Mouse (Mus musculus): ENCODE results near the gene Srpx2. TPM values are rescaled to one million over a fixed set of nuclear protein-coding genes. Genes with fewer than 3 reads are reported as not detected.

The Srpx2 gene
- polyA plus RNA-seq (2012; rRNA removed): 1.4 and 2.1 TPM in 2 replicates

DNA sequence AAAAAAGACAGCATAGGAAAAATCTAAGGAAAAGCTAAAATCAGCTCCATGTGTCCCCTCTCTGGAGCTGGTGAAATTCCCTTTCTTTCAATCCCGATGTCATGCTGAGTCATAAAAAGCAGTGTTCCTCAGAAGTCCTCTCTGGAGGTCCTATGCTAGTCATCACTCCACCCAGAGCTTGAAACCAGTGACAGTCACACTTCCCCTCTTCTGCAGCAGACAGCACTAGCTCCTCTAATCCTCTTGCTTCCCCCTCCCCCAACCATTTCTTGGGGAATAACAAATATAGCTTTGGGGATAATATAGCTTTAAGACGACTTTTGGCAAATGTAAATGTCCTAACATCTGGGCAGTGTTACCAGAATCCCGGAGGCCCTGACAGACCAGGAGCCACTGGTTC, at the start of gene Srpx2:
TSS of gene Srpx2 (plus strand) at position 166 of the 400 bp plus-strand sequence.
- H3K4me1 ChIP-seq (ENCODE audit: control insufficient read depth, insufficient read depth, low read length): no peaks in the 10 kb centered on the region
- H3K4me3 ChIP-seq (replicated peaks; ENCODE audit: insufficient read depth, low read depth, low read length): no peak within 1 kb of the TSS
- 34% methylated on average over 3 of the region's 3 CpGs for WGBS
- no peak for DNase-seq
- H3K27me3 ChIP-seq (ENCODE audit: control insufficient read depth, insufficient read depth, low read length): no peaks in the 10 kb centered on the region
- no peak within 1 kb of the TSS for H3K27ac ChIP-seq (ENCODE audit: insufficient read depth, low read length)
- TF ChIP-seq CTCF (IDR thresholded peaks at IDR 0.05; ENCODE audit: borderline replicate concordance, insufficient read depth, low read depth, low read length): no peak
- TF ChIP-seq POLR2A (IDR thresholded peaks at IDR 0.05; ENCODE audit: borderline replicate concordance, insufficient read depth, low read length): no peak

DNA sequence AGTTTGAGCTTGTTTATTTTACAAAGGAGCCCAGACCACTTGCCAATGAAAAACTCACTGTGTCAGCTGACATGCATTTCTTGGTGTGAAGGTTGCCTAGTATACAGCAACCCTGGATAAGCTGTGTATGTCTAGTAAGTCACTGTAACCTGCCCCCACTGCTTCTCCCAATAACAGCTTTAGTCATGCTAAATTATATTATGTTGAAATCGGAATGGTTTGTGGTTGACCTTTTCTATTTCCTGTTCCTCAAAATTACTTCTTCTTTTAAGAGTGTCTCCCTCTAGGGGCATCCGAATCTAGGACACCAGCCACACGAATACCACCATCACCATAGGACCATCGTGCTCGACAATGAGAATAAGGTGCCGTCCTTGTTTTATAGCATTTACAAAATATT, 38.5 kb upstream of the Srpx2 start:
- no peak overlapping the region for H3K27ac ChIP-seq (ENCODE audit: insufficient read depth, low read length)
- no peak for DNase-seq
- H3K27me3 ChIP-seq (ENCODE audit: control insufficient read depth, insufficient read depth, low read length): no peaks in the 10 kb centered on the region
- no peak overlapping the region for H3K4me3 ChIP-seq (replicated peaks; ENCODE audit: insufficient read depth, low read depth, low read length)
- no peak for TF ChIP-seq CTCF (IDR thresholded peaks at IDR 0.05; ENCODE audit: borderline replicate concordance, insufficient read depth, low read depth, low read length)
- TF ChIP-seq POLR2A (IDR thresholded peaks at IDR 0.05; ENCODE audit: borderline replicate concordance, insufficient read depth, low read length): no peak
- 90% methylated on average over 6 of the region's 6 CpGs for WGBS
- H3K4me1 ChIP-seq (ENCODE audit: control insufficient read depth, insufficient read depth, low read length): no peaks in the 10 kb centered on the region

DNA sequence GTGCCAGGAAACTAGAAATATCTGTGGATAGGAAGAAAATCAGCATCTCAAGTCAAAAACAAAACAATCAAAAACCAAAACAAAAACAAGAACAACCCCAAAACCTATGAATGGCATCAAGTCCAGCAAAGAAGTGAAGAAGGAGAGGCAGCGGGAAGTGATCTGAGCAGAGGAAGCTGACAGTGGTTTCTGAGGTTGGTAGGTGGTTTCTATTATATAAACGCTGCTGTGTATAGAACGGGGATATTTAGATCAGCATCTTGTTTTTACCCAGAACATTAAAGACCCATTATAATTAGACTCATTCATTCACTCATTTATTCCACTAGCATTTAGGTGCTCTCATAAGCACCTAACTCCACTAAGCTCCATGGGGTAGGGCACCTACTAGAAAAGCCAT, 20.9 kb upstream of the Srpx2 start:
- no peak for DNase-seq
- Histone ChIP-seq H3K4me1 (ENCODE audit: control insufficient read depth, insufficient read depth, low read length) (no peaks in the 10 kb centered on the region), H3K27ac (ENCODE audit: insufficient read depth, low read length) (no peak overlapping the region), H3K4me3 (replicated peaks; ENCODE audit: insufficient read depth, low read depth, low read length) (no peak overlapping the region), H3K27me3 (ENCODE audit: control insufficient read depth, insufficient read depth, low read length) (no peaks in the 10 kb centered on the region)
- 100% methylated on average over 3 of the region's 3 CpGs for WGBS
- no peak for TF ChIP-seq POLR2A (IDR thresholded peaks at IDR 0.05; ENCODE audit: borderline replicate concordance, insufficient read depth, low read length)
- no peak for TF ChIP-seq CTCF (IDR thresholded peaks at IDR 0.05; ENCODE audit: borderline replicate concordance, insufficient read depth, low read depth, low read length)

DNA sequence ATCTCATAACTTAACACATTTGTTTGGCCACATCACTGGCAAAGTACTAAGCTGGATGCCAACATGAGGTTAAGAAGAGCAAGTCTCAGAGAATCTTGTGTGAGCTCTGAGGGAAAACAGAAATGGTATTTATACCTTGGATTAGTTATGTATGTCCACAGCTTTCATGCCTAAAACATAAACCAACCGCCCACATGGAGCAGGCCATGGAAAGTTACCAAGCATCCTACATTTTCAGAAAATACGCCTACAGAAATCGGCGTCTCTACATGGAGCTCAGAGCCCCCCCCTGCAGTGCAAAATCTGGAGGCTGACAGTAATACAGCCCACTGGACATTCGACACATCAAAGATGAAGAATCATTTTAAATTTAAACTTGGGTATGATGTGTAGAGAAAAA, 20.1 kb upstream of the Srpx2 start:
- 64% methylated on average over 5 of the region's 5 CpGs for WGBS
- no peak overlapping the region for H3K4me3 ChIP-seq (replicated peaks; ENCODE audit: insufficient read depth, low read depth, low read length)
- H3K27ac ChIP-seq (ENCODE audit: insufficient read depth, low read length): no peak overlapping the region
- no peak for DNase-seq
- H3K27me3 ChIP-seq (ENCODE audit: control insufficient read depth, insufficient read depth, low read length): no peaks in the 10 kb centered on the region
- no peaks in the 10 kb centered on the region for H3K4me1 ChIP-seq (ENCODE audit: control insufficient read depth, insufficient read depth, low read length)
- TF ChIP-seq CTCF (IDR thresholded peaks at IDR 0.05; ENCODE audit: borderline replicate concordance, insufficient read depth, low read depth, low read length) (no peak), POLR2A (IDR thresholded peaks at IDR 0.05; ENCODE audit: borderline replicate concordance, insufficient read depth, low read length) (no peak)

DNA sequence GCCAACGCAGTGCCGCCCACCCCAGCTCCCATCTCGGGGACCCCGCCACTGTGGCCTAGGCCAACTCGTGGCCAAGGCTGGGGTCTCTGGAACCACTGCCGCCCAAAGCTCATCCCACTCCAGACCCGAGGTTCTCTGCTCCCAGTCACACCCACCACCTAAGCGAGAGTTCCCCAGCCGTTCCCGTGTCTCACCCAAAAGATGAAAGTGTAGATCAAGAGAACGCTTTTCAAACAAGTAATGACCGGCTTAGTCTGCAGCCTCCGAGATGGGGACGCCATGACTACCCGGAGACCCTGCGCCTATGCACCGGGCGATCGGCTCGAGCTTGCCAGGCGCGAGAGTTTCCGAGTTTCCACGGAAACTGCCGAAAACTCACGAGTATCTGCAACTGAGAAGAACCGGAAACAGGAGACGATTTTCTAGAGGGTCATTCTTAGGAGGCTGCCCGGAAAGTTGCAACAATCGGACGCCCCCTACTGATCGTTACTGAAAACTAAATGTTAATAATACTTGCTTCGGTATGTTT, 10.1 kb upstream of the Srpx2 start, which contains the start of gene Tspan6:
TSS of gene Tspan6 (minus strand) at position 416 of the 529 bp plus-strand sequence.
- 4% methylated on average over 33 of the region's 33 CpGs for WGBS
- H3K4me3 ChIP-seq (replicated peaks; ENCODE audit: insufficient read depth, low read depth, low read length): peak within 1 kb of the TSS; percentile 91
- TF ChIP-seq POLR2A (IDR thresholded peaks at IDR 0.05; ENCODE audit: borderline replicate concordance, insufficient read depth, low read length) (no peak), CTCF (IDR thresholded peaks at IDR 0.05; ENCODE audit: borderline replicate concordance, insufficient read depth, low read depth, low read length) (no peak)
- H3K27ac ChIP-seq (ENCODE audit: insufficient read depth, low read length): no peak within 1 kb of the TSS
- DNase-seq: peak; percentile 74 to 76
- H3K27me3 ChIP-seq (ENCODE audit: control insufficient read depth, insufficient read depth, low read length): no peaks in the 10 kb centered on the region
- no peaks in the 10 kb centered on the region for H3K4me1 ChIP-seq (ENCODE audit: control insufficient read depth, insufficient read depth, low read length)

DNA sequence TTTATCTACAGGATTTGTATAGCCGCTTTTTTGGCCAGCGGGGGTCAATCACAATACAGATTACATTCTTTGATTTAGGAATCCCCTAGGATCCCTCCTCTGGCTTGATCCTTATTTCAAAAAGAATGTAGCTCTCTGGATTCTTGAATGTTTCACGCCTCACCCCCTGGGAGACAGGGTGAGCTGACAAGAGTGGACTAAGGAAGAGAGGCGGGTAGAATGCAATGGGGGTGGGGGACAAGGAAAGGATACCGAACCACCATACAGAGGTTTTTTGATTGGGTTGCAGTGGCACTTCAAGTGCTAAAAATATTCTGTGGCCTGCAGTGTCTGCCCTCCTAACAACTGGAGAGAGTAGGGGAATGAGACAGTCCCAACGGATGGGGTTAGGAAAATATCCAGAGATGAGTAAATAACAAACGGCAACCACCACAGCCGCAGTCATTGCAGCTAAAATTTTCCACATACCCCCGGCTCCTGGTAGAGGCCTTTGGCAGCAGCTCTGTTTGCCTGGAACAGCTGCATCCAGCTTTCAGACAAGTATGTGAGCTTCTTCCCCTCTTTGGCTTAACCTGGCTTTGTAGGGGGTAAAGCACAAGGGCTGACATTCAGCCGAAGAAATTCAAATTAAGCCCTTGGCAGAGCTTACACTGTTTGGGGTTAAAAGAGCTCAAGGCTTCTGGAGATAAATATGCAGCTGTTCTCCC, 3.3 kb downstream of the Srpx2 start:
- no peaks in the 10 kb centered on the region for H3K27me3 ChIP-seq (ENCODE audit: control insufficient read depth, insufficient read depth, low read length)
- H3K27ac ChIP-seq (ENCODE audit: insufficient read depth, low read length): no peak overlapping the region
- DNase-seq: no peak
- no peaks in the 10 kb centered on the region for H3K4me1 ChIP-seq (ENCODE audit: control insufficient read depth, insufficient read depth, low read length)
- H3K4me3 ChIP-seq (replicated peaks; ENCODE audit: insufficient read depth, low read depth, low read length): no peak overlapping the region
- WGBS: 27% methylated on average over 10 of the region's 10 CpGs
- no peak for TF ChIP-seq POLR2A (IDR thresholded peaks at IDR 0.05; ENCODE audit: borderline replicate concordance, insufficient read depth, low read length)
- no peak for TF ChIP-seq CTCF (IDR thresholded peaks at IDR 0.05; ENCODE audit: borderline replicate concordance, insufficient read depth, low read depth, low read length)

DNA sequence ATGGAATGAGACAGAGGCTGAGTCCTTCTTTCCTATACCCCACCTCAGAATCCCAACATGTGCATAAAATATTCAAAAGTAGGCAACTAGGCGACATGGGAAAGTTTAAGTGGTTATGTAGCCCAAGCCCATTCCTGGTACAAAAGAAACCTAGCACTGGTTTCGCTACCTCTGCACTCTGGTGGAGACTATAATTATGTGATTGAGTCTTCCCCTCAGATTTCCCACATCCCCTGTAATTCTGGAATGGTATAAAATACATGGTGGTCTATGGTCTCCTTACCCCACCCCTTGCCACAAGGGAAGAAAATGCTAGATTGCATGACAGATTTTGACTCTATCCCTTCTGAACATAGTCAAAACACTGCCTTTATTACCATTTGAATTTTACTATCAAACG, 4.8 kb downstream of the Srpx2 start:
- H3K4me1 ChIP-seq (ENCODE audit: control insufficient read depth, insufficient read depth, low read length): no peaks in the 10 kb centered on the region
- H3K4me3 ChIP-seq (replicated peaks; ENCODE audit: insufficient read depth, low read depth, low read length): no peak overlapping the region
- 89% methylated on average over 3 of the region's 3 CpGs for WGBS
- no peak overlapping the region for H3K27ac ChIP-seq (ENCODE audit: insufficient read depth, low read length)
- no peaks in the 10 kb centered on the region for H3K27me3 ChIP-seq (ENCODE audit: control insufficient read depth, insufficient read depth, low read length)
- TF ChIP-seq POLR2A (IDR thresholded peaks at IDR 0.05; ENCODE audit: borderline replicate concordance, insufficient read depth, low read length): no peak
- TF ChIP-seq CTCF (IDR thresholded peaks at IDR 0.05; ENCODE audit: borderline replicate concordance, insufficient read depth, low read depth, low read length): no peak
- no peak for DNase-seq

DNA sequence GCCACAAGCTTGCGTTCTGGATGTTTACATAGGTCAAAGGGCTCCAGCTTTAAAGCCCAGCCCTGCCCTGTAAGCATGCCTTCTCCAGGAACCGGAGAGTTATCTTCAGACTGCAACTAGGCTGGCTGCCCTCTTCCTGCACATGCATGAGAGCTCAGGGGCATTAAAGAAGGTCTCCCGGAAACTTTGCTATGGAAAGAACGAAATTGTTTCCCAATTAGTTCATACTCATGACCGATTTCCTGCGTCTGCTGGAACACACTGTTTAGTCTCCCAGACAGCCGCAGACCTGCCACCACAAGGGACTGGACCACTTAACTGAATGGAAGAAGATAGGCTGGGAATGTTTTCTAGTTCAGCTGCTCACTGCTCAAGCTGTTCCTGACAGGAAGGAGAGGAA, 6.0 kb downstream of the Srpx2 start:
- Histone ChIP-seq H3K27me3 (ENCODE audit: control insufficient read depth, insufficient read depth, low read length) (no peaks in the 10 kb centered on the region), H3K4me1 (ENCODE audit: control insufficient read depth, insufficient read depth, low read length) (no peaks in the 10 kb centered on the region), H3K27ac (ENCODE audit: insufficient read depth, low read length) (no peak overlapping the region), H3K4me3 (replicated peaks; ENCODE audit: insufficient read depth, low read depth, low read length) (no peak overlapping the region)
- 55% methylated on average over 7 of the region's 7 CpGs for WGBS
- TF ChIP-seq CTCF (IDR thresholded peaks at IDR 0.05; ENCODE audit: borderline replicate concordance, insufficient read depth, low read depth, low read length): no peak
- TF ChIP-seq POLR2A (IDR thresholded peaks at IDR 0.05; ENCODE audit: borderline replicate concordance, insufficient read depth, low read length): no peak
- no peak for DNase-seq
